Mouse (Mus musculus) liver, postnatal 0 days (tissue): ENCODE data around the gene S100a10.

Experiments
- CTCF ChIP-seq: sonication (generic); IDR thresholded peaks from 2 replicates; pipeline ENCODE4 v1.5.1; 2016; ENCODE audit warnings: antibody characterized with exemption, low read depth
- EP300 ChIP-seq: IDR thresholded peaks from 2 replicates; pipeline ENCODE4 v1.6.1; 2016; ENCODE audit warnings: antibody characterized with exemption, low read depth, mild to moderate bottlenecking

GRCm38 (mm10) chr3:93522611-93523010 lies 32.3 kb upstream of the S100a10 start:
- TF ChIP-seq CTCF, result peak; percentile 86
- TF ChIP-seq EP300, result no peak
